Mouse (Mus musculus) embryonic facial prominence, embryonic 14.5 days (tissue): ENCODE results near the gene Echs1. TPM values are rescaled to one million over a fixed set of nuclear protein-coding genes. Genes with fewer than 3 reads are reported as not detected.
A peak's percentile ranks its signal among the peaks of the same experiment; 100 is the strongest.

ENCODE experiments used
- ATAC-seq: fragments of 200-750 bp; cut with Nextera tagmentation; 2 replicates; pipeline ENCODE4 v1.8.0; 2017; ENCODE audit warnings: low read depth, moderate number of reproducible peaks, moderate TSS enrichment
- DNase-seq: peaks from one replicate; pipeline ENCODE4 v3.0.0-alpha.2; 2015; ENCODE audit warnings: low spot score
- H3K27ac ChIP-seq: fragments of 300-500 bp; sonication (generic); replicated peaks from 2 replicates; pipeline ENCODE4 v1.5.1; 2014; ENCODE audit warnings: low read depth, mild to moderate bottlenecking, low read length, moderate library complexity
- H3K27me3 ChIP-seq: fragments of 300-500 bp; sonication (generic); replicated peaks from 2 replicates; pipeline ENCODE4 v1.6.1; 2014; ENCODE audit warnings: low read length; ENCODE audit not compliant: control insufficient read depth, insufficient read depth
- H3K36me3 ChIP-seq: fragments of 300-500 bp; sonication (generic); 2 replicates; pipeline ENCODE4 v1.6.1; 2014; ENCODE audit warnings: low read length, mixed read lengths; ENCODE audit not compliant: control insufficient read depth, insufficient read depth
- H3K4me1 ChIP-seq: fragments of 300-500 bp; sonication (generic); 2 replicates; pipeline ENCODE4 v1.6.1; 2014; ENCODE audit warnings: antibody characterized with exemption, low read length; ENCODE audit not compliant: control insufficient read depth, insufficient read depth
- H3K4me2 ChIP-seq: fragments of 300-500 bp; sonication (generic); 2 replicates; pipeline ENCODE4 v1.6.1; 2014; ENCODE audit warnings: low read depth, mild to moderate bottlenecking, low read length, moderate library complexity, mixed read lengths
- H3K4me3 ChIP-seq: fragments of 300-500 bp; sonication (generic); 2 replicates; pipeline ENCODE4 v1.5.1; 2014; ENCODE audit warnings: low read depth, mild to moderate bottlenecking, low read length
- H3K9ac ChIP-seq: fragments of 300-500 bp; sonication (generic); 2 replicates; pipeline ENCODE4 v1.6.1; 2014; ENCODE audit warnings: low read depth, mild to moderate bottlenecking, low read length, moderate library complexity, mixed read lengths
- H3K9me3 ChIP-seq: fragments of 300-500 bp; sonication (generic); 2 replicates; pipeline ENCODE4 v1.6.1; 2016; ENCODE audit warnings: low read length; ENCODE audit not compliant: control insufficient read depth
- WGBS: fragments of 180-500 bp; shearing (Covaris S2); extraction: QIAGEN DNeasy Blood & Tissue Kit; methylation state at CpG from one replicate; pipeline ENCODE4 v1.1.7; 2014; 5-methylcytosine and 5-hydroxymethylcytosine counted together
- polyA plus RNA-seq: library from polyadenylated mRNA; unstranded; fragments of >200 nt; fragmentation: Nextera tagmentation; extraction: Ambion mirVana; gene quantifications from 2 replicates; pipeline ENCODE4 v1.2.1, GENCODE M21; 2014

Gene Echs1
- polyA plus RNA-seq, 1 experiment from 2014 or later = 136 TPM

GRCm38 (mm10) chr7:140082242-140082678 is 34.0 kb downstream of the Echs1 start, which contains the start of gene Caly:
Gene Caly (minus strand): TSS chr7:140082548.
- Histone ChIP-seq H3K4me1 (peaks cover 11% of the 10 kb centered on the region), H3K4me3 (peak within 1 kb of the TSS; percentile 22), H3K9me3 (no peaks in the 10 kb centered on the region), H3K27ac (no peak within 1 kb of the TSS), H3K4me2 (peak within 1 kb of the TSS; percentile 3; the same call in 1 of the 2 replicates), H3K9ac (no peak within 1 kb of the TSS), H3K36me3 (no peaks in the 10 kb centered on the region), H3K27me3 (peaks cover 44% of the 10 kb centered on the region)
- ATAC-seq (peak; percentile 87), DNase-seq (peak; percentile 75)
- WGBS = 6% methylated on average over 17 of the region's 18 CpGs

GRCm38 (mm10) chr7:140081408-140082241 is 34.7 kb downstream of the Echs1 start:
- Histone ChIP-seq H3K9ac (no peak overlapping the region), H3K4me3 (peak overlapping the region; percentile 22), H3K27me3 (peaks cover 44% of the 10 kb centered on the region), H3K4me2 (peak overlapping the region; percentile 47), H3K36me3 (no peaks in the 10 kb centered on the region), H3K9me3 (no peaks in the 10 kb centered on the region), H3K4me1 (peaks cover 11% of the 10 kb centered on the region), H3K27ac (no peak overlapping the region)
- WGBS = 15% methylated on average over 20 of the region's 20 CpGs
- no peak for DNase-seq
- no peak for ATAC-seq

DNA sequence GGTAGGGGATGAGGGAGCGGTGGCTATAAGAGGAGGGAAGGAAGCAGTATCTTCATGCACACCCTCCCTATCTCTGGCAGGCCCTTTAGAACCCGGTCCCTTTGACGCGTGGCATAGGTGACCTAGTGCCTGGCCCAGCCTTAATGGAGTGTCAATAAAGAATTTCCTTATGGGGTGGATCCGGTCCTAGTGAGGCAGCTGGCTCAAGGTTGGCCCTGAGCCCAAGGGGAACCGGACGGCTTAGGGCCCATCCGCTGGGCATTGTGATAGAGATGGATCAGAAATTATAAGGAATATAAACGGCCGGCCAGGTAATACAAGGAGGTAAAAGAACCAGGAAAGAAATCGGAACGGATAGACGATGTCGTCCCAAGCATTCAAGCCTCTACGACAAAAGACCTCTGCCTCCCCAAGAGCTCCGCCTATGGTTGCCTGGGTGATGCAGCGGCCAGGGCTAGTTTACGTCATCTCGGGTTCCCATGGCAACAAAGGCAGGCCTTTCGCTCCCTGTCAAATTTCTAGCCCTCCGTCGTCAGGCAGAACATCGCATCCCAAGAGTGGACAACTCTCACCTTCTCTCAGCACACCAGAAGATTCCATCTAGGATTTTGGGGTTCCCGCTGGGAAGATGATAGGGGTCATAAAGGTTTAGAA is 35.6 kb downstream of the Echs1 start:
- DNase-seq (peak; percentile 90), ATAC-seq (peak; percentile 77)
- 4% methylated on average over 24 of the region's 24 CpGs for WGBS
- H3K9ac ChIP-seq = peak overlapping the region; percentile 49
- H3K9me3 ChIP-seq = no peaks in the 10 kb centered on the region
- no peaks in the 10 kb centered on the region for H3K36me3 ChIP-seq
- H3K4me3 ChIP-seq = peak overlapping the region; percentile 22
- peak overlapping the region; percentile 47 for H3K4me2 ChIP-seq
- peaks cover 44% of the 10 kb centered on the region for H3K27me3 ChIP-seq
- H3K27ac ChIP-seq = no peak overlapping the region
- H3K4me1 ChIP-seq = peaks cover 11% of the 10 kb centered on the region

DNA sequence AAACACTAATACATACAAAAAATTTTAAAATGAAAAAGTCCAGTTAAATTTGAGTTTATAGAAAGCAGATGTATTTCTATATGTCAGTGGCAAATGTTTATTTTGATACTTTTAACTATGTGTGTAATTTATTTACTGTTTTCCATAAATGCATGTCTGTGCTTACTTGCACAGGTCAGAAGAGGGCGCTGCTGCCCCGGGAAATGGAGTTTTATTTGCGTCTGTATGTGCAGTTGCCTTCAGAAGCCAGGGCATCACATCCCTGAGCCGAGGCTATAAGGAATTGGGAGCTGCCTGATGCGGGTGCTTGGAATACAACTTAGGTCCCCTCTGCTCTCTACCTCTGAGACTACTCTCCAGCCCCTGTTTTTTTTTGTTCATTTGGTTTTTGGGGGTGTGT is 37.6 kb downstream of the Echs1 start:
- peaks cover 11% of the 10 kb centered on the region for H3K4me1 ChIP-seq
- H3K27me3 ChIP-seq = peaks cover 44% of the 10 kb centered on the region
- peak; percentile 80 for DNase-seq
- no peak overlapping the region for H3K27ac ChIP-seq
- H3K9ac ChIP-seq = no peak overlapping the region
- no peaks in the 10 kb centered on the region for H3K9me3 ChIP-seq
- 5% methylated on average over 5 of the region's 5 CpGs for WGBS
- no peak overlapping the region for H3K4me3 ChIP-seq
- no peaks in the 10 kb centered on the region for H3K36me3 ChIP-seq
- H3K4me2 ChIP-seq = no peak overlapping the region
- no peak for ATAC-seq

DNA sequence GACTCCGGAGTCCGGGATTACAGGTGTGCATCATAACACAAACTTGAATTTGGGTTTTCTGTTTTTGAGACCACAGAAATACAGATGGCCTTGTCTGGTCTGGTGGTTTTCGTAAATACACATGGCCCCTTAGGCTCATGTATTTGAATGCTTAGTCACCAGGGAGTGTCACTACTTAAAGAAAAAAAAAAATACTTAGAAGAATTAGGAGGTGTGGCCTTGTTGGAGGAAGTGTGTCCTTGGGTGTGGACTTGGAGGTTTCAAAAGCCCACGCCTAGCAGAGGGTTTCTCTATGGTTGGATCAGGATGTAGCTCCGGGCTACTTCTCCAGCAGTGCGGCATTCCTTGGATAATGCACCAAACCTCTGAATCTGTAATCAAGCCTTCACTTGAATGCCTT is 38.6 kb downstream of the Echs1 start:
- Histone ChIP-seq H3K4me3 (no peak overlapping the region), H3K4me2 (no peak overlapping the region), H3K9ac (no peak overlapping the region), H3K9me3 (no peaks in the 10 kb centered on the region), H3K36me3 (no peaks in the 10 kb centered on the region), H3K4me1 (peaks cover 11% of the 10 kb centered on the region), H3K27ac (no peak overlapping the region), H3K27me3 (peaks cover 44% of the 10 kb centered on the region)
- DNase-seq (no peak), ATAC-seq (no peak)
- WGBS = 72% methylated on average over 6 of the region's 6 CpGs

DNA sequence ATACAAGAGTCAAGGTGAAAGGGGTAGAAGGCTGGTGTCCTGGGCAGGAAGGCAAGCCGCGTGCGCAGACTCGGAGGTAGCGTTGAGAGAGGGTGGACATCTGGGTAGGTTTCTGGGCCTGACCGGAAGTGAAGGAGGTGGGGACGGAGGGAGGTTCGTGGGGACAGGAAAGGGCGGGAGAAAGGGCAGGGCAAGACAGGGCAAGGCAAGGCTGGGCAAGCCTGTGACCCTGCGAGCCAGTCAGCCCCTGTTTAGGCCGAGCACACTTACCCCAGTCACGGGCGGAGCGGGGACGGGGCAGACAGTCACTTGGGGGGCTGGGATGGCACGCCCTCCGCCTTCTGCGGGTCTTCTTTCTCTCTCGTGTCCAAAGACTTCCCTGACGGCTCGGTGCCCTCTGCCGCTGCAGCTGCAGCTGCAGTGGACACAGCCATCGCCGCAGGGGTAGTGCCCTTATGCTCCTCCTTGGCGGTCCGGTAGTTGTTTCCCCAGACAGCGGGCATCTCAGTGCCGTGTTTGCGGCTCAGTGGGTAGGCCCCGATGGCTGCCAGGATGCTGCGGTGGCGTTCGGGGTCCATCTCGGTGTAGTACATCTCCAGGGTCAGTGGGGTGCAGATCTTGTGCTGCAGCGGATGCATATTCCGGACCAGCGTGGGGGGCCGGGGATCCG is 46.1 kb downstream of the Echs1 start:
- no peak for ATAC-seq
- Histone ChIP-seq H3K4me3 (peak overlapping the region; percentile 25), H3K36me3 (no peaks in the 10 kb centered on the region), H3K9ac (peak overlapping the region; percentile 54; the same call in 1 of the 2 replicates), H3K9me3 (no peaks in the 10 kb centered on the region), H3K27me3 (no peaks in the 10 kb centered on the region), H3K4me1 (peaks cover 5% of the 10 kb centered on the region; the same call in 1 of the 2 replicates), H3K27ac (no peak overlapping the region), H3K4me2 (peak overlapping the region; percentile 50)
- no peak for DNase-seq
- WGBS = 37% methylated on average over 30 of the region's 39 CpGs

DNA sequence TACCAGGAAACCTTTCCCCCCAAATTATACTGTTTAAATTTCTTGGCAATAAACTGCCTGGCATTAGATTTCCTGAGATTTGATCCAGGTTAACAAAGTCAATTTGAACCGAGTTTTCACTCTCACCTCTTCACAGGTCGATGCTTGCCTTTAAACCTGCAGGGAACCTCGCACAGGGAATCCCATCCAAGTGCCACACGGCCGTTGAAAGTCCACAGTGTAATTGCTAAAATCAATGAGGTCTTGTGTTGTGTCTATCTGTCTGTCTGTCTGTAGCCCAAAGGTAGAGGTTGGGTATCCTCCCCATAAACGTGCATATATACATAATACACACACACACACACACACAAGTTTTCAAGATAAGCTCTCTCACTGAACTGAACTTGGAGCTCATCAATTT is 48.9 kb downstream of the Echs1 start:
- DNase-seq = no peak
- no peak overlapping the region for H3K4me3 ChIP-seq
- H3K27me3 ChIP-seq = peaks cover 14% of the 10 kb centered on the region
- H3K4me2 ChIP-seq = no peak overlapping the region
- H3K36me3 ChIP-seq = no peaks in the 10 kb centered on the region
- no peak overlapping the region for H3K9ac ChIP-seq
- peaks cover 5% of the 10 kb centered on the region; the same call in 1 of the 2 replicates for H3K4me1 ChIP-seq
- no peak overlapping the region for H3K27ac ChIP-seq
- 48% methylated on average over 6 of the region's 6 CpGs for WGBS
- H3K9me3 ChIP-seq = no peaks in the 10 kb centered on the region
- ATAC-seq = no peak

DNA sequence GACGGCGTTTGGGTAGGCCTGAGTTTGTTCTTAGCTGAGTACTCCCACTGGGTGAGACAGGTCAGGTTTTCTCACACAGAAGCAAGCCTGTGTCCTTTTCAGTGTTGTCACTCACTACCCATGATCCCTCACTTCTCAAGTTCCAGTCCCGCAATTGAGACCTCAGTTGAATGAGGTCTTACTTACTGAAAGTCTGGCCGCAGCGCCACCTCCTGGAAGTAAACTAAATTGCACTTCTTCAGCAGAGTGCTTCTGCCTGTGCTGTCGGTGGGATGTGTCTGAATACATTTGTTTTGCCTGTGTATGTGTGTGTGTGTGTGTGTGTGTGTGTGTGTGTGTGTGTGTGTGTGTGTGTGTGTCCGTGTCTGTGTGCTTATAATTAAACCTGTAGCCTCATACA is 53.2 kb downstream of the Echs1 start:
- no peaks in the 10 kb centered on the region for H3K9me3 ChIP-seq
- 22% methylated on average over 7 of the region's 7 CpGs for WGBS
- H3K4me2 ChIP-seq = no peak overlapping the region
- no peaks in the 10 kb centered on the region for H3K36me3 ChIP-seq
- DNase-seq = peak; percentile 70
- no peak overlapping the region for H3K9ac ChIP-seq
- peaks cover 14% of the 10 kb centered on the region; the same call in 1 of the 2 replicates for H3K4me1 ChIP-seq
- no peak overlapping the region for H3K4me3 ChIP-seq
- H3K27me3 ChIP-seq = peaks cover 55% of the 10 kb centered on the region
- no peak overlapping the region for H3K27ac ChIP-seq
- no peak for ATAC-seq
